Mouse (Mus musculus): ENCODE results near the gene Dbp. TPM values are rescaled to one million over a fixed set of nuclear protein-coding genes. Genes with fewer than 3 reads are reported as not detected.

The Dbp gene
- polyA plus RNA-seq, 1 experiment from 2014 or later, result 3.6 TPM

GRCm38 (mm10) chr7:45707375-45707967 is 2.6 kb downstream of the Dbp start:
- peaks cover 28% of the 10 kb centered on the region for H3K36me3 ChIP-seq
- no peak for ATAC-seq (ENCODE audit: low FRiP score)
- H3K27me3 ChIP-seq, result no peaks in the 10 kb centered on the region
- peaks cover 77% of the 10 kb centered on the region for H3K4me1 ChIP-seq (replicated peaks)
- peak overlapping the region; percentile 58 for H3K4me3 ChIP-seq
- peak overlapping the region; percentile 97 for H3K4me2 ChIP-seq
- WGBS, result under 1% methylated on average over 27 of the region's 27 CpGs
- peak overlapping the region; percentile 74 for H3K27ac ChIP-seq
- peak overlapping the region; percentile 80 for H3K9ac ChIP-seq
- no peaks in the 10 kb centered on the region for H3K9me3 ChIP-seq

- Histone ChIP-seq H3K36me3 (peaks cover 37% of the 10 kb centered on the region), H3K9ac (peak overlapping the region; percentile 80; the same call in 1 of the 2 replicates), H3K4me2 (peak overlapping the region; percentile 97), H3K9me3 (no peaks in the 10 kb centered on the region), H3K27me3 (no peaks in the 10 kb centered on the region), H3K27ac (peak overlapping the region; percentile 56), H3K4me1 (replicated peaks) (peaks cover 72% of the 10 kb centered on the region), H3K4me3 (no peak overlapping the region)
- 55% methylated on average over 13 of the region's 13 CpGs for WGBS
- ATAC-seq (ENCODE audit: low FRiP score), result no peak
Observed at GRCm38 (mm10) chr7:45708221-45708761, 3.4 kb downstream of the Dbp start.

- Histone ChIP-seq H3K27me3 (no peaks in the 10 kb centered on the region), H3K9ac (peak overlapping the region; percentile 80), H3K36me3 (peaks cover 40% of the 10 kb centered on the region), H3K4me1 (replicated peaks) (peaks cover 68% of the 10 kb centered on the region), H3K4me3 (no peak overlapping the region), H3K27ac (peak overlapping the region; percentile 75), H3K9me3 (no peaks in the 10 kb centered on the region), H3K4me2 (peak overlapping the region; percentile 97)
- WGBS, result 26% methylated on average over 6 of the region's 6 CpGs
- ATAC-seq (ENCODE audit: low FRiP score), result no peak
Observed at GRCm38 (mm10) chr7:45709036-45709435, 4.1 kb downstream of the Dbp start.

- 66% methylated on average over 14 of the region's 14 CpGs for WGBS
- peak overlapping the region; percentile 80 for H3K9ac ChIP-seq
Observed at GRCm38 (mm10) chr7:45709677-45710355, 4.9 kb downstream of the Dbp start.

DNA sequence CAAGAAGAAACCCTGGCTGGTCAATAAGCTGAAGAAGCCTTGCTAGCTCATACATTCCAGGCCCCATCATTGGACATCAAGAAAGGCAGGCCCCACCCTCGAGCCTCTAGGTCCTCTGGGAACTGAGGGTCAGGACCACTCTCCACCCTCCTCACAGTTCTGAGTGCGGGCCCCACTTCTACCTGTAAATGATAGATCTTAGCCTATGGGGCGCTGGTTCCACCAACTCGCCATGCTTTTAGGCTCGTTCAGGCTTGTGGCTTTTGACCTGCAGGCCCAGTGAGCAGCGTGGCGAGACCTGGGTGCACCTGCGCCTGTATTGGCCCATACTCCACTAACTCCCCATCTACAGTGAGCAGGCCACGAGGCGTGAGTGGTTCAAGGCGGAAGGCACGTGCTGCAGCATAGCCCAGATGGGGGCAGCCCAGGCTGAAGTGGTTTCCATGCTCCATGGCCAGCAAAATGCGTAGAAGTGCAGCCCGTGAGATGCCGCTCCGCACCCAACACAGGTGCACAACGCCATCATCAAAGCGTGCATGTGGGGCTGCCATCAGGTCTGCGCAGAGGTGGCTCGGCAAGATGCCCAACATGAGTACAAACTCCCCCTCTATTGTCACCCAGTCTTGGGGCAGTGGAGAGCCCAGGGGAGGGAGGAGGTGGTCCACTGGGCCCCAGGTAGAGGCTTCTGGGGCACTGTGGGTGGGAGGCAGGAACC is 5.7 kb downstream of the Dbp start:
- Histone ChIP-seq H3K4me2 (no peak overlapping the region), H3K27me3 (no peaks in the 10 kb centered on the region), H3K9ac (peak overlapping the region; percentile 80; the same call in 1 of the 2 replicates), H3K4me1 (replicated peaks) (peaks cover 73% of the 10 kb centered on the region), H3K4me3 (no peak overlapping the region), H3K27ac (peak overlapping the region; percentile 75), H3K9me3 (no peaks in the 10 kb centered on the region), H3K36me3 (peaks cover 40% of the 10 kb centered on the region)
- ATAC-seq (ENCODE audit: low FRiP score), result no peak
- WGBS, result 95% methylated on average over 20 of the region's 20 CpGs

More at GRCm38 (mm10) chr7:45709677-45710355, 4.9 kb downstream of the Dbp start:
- peaks cover 76% of the 10 kb centered on the region for H3K4me1 ChIP-seq (replicated peaks)
- no peak overlapping the region for H3K4me3 ChIP-seq
- H3K9me3 ChIP-seq, result no peaks in the 10 kb centered on the region
- H3K4me2 ChIP-seq, result 0 out of 2 replicates have a peak overlapping the region, but pooled peaks have one; percentile 97
- ATAC-seq (ENCODE audit: low FRiP score), result no peak
- H3K27me3 ChIP-seq, result no peaks in the 10 kb centered on the region
- H3K36me3 ChIP-seq, result peaks cover 40% of the 10 kb centered on the region
- peak overlapping the region; percentile 75 for H3K27ac ChIP-seq

- no peak overlapping the region for H3K27ac ChIP-seq
- no peak overlapping the region for H3K4me2 ChIP-seq
- peaks cover 40% of the 10 kb centered on the region for H3K36me3 ChIP-seq
- WGBS, result 93% methylated on average over 24 of the region's 24 CpGs
- H3K4me1 ChIP-seq (replicated peaks), result peaks cover 73% of the 10 kb centered on the region
- H3K27me3 ChIP-seq, result no peaks in the 10 kb centered on the region
- ATAC-seq (ENCODE audit: low FRiP score), result no peak
- H3K4me3 ChIP-seq, result no peak overlapping the region
- no peaks in the 10 kb centered on the region for H3K9me3 ChIP-seq
- no peak overlapping the region for H3K9ac ChIP-seq
Observed at GRCm38 (mm10) chr7:45711316-45712021, 6.6 kb downstream of the Dbp start.

DNA sequence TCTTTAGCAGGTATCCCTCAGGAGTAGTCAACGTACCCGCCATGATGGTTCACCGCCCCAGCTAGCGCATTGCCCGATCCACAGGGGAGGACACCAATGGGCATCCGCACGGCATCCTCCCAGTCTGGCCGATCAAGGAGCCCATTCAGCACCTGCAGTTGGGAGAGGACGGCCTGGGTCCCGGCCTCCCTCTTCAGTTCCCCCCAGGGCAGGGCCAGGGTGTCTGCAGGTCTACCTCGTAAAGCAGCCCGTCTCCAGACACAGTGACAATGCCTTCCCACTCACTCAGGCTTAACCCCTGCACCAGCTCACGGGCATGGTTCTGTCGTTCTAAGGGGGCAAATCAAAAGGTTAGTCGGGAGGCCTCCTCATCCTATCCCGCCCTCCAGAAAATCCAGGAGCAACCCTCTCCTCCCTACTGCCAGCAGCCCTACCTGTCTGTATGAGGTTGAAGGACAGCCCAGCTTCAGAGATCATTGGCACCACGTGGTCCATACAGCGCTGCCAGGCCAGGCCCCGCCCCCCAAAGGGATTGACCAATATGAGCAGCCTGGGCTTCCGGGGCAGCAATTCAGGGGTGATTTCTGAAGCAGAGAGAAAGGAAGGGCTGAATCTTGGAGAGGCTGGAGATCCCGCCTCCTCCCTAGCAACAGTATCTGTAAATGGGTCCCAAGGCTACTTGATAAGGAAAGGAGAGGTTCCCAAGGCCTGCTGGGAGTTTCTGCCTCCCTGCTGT is 7.3 kb downstream of the Dbp start:
- no peak overlapping the region for H3K4me3 ChIP-seq
- 91% methylated on average over 21 of the region's 21 CpGs for WGBS
- H3K36me3 ChIP-seq, result peaks cover 40% of the 10 kb centered on the region
- H3K27me3 ChIP-seq, result no peaks in the 10 kb centered on the region
- no peak for ATAC-seq (ENCODE audit: low FRiP score)
- H3K9me3 ChIP-seq, result no peaks in the 10 kb centered on the region
- H3K4me2 ChIP-seq, result no peak overlapping the region
- H3K9ac ChIP-seq, result no peak overlapping the region
- H3K27ac ChIP-seq, result no peak overlapping the region
- H3K4me1 ChIP-seq (replicated peaks), result peaks cover 73% of the 10 kb centered on the region

GRCm38 (mm10) chr7:45713396-45713795 is 8.5 kb downstream of the Dbp start:
- Histone ChIP-seq H3K36me3 (peaks cover 40% of the 10 kb centered on the region), H3K27me3 (no peaks in the 10 kb centered on the region), H3K27ac (no peak overlapping the region), H3K9ac (no peak overlapping the region), H3K4me2 (no peak overlapping the region), H3K9me3 (no peaks in the 10 kb centered on the region), H3K4me3 (no peak overlapping the region), H3K4me1 (replicated peaks) (peaks cover 62% of the 10 kb centered on the region)
- WGBS, result 93% methylated on average over 16 of the region's 16 CpGs
- ATAC-seq (ENCODE audit: low FRiP score), result no peak

DNA sequence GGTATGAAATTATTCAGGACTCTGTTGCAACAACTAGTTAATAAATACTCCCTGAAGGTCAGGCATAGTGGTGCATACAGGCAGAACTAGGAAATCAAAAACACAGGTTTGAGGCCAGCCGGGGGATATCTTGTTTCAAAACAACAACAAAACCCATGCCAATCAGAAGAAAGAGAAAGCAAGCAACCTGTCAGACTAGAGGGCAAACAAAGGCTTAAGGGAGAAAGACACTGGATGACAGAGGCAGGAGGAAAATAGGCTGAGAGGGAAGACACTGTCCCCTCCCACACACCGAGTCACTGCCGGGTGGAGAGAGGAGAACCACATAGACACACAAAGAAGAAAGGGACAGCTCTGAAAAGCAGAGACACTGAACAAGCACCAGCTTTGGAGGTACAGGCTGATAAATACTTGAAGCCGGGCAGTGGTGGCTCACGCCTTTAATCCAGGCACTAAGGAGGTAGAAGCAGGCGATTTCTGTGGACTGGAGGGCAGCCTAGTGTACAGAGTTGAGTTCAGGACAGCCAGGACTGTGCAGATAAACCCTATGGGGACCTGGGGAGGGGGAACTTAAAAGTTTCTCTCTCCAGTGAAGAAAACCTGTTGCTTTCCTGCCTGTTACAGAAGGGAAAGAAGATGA is 9.1 kb downstream of the Dbp start:
- no peaks in the 10 kb centered on the region for H3K27me3 ChIP-seq
- no peaks in the 10 kb centered on the region for H3K9me3 ChIP-seq
- H3K4me2 ChIP-seq, result peak overlapping the region; percentile 94
- ATAC-seq (ENCODE audit: low FRiP score), result no peak
- no peak overlapping the region for H3K27ac ChIP-seq
- peaks cover 62% of the 10 kb centered on the region for H3K4me1 ChIP-seq (replicated peaks)
- peak overlapping the region; percentile 86 for H3K4me3 ChIP-seq
- WGBS, result 75% methylated on average over 6 of the region's 6 CpGs
- H3K9ac ChIP-seq, result peak overlapping the region; percentile 85
- H3K36me3 ChIP-seq, result peaks cover 40% of the 10 kb centered on the region

DNA sequence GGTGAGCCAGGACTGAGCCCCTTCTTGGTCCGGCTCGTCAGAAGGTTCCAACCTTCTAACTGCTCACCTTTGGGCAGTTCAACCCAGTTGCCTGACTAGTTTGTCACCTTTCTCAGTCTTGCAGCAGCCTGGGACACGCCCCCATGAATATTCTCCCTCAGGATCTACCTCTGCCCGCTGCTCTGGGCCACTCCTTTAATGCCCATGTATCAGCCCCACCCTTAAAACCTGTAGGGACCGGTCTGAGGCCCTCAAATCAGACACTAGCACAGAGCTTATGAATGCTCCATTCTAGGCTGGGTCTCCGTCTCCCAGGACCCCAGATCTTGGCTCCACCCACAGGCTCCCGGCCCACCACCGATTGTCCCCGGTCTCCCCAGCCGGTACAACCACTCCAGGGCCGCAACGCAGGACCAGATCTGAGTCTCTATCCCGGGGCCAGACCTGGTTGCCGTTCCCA is 9.8 kb downstream of the Dbp start:
- Histone ChIP-seq H3K4me1 (replicated peaks) (peaks cover 62% of the 10 kb centered on the region), H3K4me2 (peak overlapping the region; percentile 94), H3K27ac (peak overlapping the region; percentile 77; the same call in 1 of the 2 replicates), H3K27me3 (no peaks in the 10 kb centered on the region), H3K9me3 (no peaks in the 10 kb centered on the region), H3K9ac (peak overlapping the region; percentile 85), H3K36me3 (peaks cover 46% of the 10 kb centered on the region), H3K4me3 (peak overlapping the region; percentile 86)
- 11% methylated on average over 14 of the region's 14 CpGs for WGBS
- peak; percentile 58 for ATAC-seq (ENCODE audit: low FRiP score)

All from hindbrain, embryonic 13.5 days (tissue).